Mouse (Mus musculus) megakaryocyte-erythroid progenitor cell, adult 5-6 weeks (primary cell): ENCODE results near the gene Thrsp. TPM values are rescaled to one million over a fixed set of nuclear protein-coding genes. Genes with fewer than 3 reads are reported as not detected.

ENCODE experiments used
- ATAC-seq: replicated peaks from 2 replicates; pipeline ENCODE4 v1.8.0; 2016; ENCODE audit warnings: mild to moderate bottlenecking, inconsistent platforms; ENCODE audit not compliant: severe bottlenecking, poor library complexity, low FRiP score, low TSS enrichment
- total RNA-seq, 2 experiments: library from RNA; stranded (forward) in 1 of 2; stranded (reverse) in 1 of 2; fragments of 200-1000, 215-1000 nt in 1 of 2; fragments of >200 nt in 1 of 2; fragmentation: Nextera tagmentation in 1 of 2; gene quantifications; 2 replicates each; pipeline ENCODE4 v1.2.3; 2014 to 2017

The Thrsp gene
- total RNA-seq, 2 experiments from 2014 or later = not detected

DNA sequence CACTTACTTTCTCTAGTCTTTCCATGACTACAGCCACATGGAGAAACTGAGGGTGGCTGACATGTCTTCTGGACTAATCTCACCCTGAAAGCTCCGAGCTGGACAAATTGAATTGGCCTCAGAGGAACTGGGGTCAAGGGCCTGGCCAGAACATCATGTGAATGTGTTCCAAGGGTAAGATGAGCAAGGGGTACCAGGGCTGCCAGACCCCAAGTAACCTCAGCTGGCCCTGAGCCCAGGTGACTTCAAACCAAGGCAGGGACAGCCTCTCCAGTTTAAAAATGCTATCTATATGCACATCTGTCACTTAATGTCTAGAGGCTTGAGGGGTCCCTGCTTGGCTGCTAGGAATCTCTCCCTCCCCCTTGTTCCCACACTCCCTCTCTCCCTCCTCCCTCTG is 2.9 kb upstream of the Thrsp start:
- no peak for ATAC-seq

DNA sequence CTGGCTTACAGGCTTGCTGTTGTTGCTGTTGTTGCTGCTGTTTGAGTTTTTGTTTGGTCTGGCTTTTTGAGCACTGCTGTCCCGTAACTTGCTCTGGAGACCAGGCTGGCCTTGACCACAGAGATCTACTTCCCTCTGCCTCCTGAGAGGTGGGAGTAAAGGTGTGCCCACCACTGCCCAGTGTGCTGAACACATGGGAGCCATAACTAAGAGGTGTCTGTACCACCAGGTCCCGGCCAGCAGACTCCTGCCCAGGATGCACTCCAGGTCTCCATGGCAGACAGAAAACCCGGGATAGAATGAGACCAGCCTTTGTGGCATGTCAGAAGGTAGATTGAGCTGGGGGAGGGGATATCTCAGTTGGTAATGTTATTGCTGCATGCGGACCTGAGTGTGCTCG is 1.6 kb upstream of the Thrsp start:
- no peak for ATAC-seq

DNA sequence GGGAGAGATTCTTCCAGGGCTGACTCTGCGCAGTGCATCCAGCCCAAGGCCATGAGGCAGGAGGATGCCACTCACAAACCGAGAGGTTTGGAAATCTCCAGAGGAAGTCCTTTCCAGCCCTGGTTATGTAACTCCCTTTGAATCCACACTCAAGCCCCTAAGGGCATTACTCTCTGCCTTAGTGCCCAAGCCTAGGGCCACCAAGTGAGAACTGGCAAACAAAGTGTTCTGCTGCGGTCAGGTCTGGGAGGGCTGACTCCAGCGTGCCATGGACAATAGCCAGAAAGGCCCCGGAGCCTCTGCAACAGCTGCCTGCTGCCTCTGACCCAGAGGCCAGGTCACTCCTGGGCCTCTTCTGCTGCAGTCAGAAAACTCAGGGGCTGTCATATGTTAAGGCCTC is 1.2 kb upstream of the Thrsp start:
- no peak for ATAC-seq

DNA sequence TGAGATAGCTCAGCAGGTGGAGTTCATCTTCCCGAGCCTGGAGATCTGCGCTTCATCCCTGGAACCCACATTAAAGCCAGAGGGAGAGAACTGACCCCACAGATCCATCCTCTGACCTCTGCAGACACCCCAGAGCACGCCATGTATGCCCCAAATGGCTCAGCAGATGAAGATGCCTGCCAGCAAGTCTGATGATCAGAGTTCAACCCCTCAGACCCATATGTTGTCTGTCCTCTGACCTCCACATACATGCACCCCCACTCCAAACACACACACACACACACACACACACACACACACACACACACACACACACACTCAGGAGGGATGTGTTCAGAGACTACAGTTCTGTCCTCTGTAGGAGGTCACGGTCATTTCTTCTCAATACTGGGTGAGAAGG is 1.1 kb downstream of the Thrsp start:
- ATAC-seq = no peak

DNA sequence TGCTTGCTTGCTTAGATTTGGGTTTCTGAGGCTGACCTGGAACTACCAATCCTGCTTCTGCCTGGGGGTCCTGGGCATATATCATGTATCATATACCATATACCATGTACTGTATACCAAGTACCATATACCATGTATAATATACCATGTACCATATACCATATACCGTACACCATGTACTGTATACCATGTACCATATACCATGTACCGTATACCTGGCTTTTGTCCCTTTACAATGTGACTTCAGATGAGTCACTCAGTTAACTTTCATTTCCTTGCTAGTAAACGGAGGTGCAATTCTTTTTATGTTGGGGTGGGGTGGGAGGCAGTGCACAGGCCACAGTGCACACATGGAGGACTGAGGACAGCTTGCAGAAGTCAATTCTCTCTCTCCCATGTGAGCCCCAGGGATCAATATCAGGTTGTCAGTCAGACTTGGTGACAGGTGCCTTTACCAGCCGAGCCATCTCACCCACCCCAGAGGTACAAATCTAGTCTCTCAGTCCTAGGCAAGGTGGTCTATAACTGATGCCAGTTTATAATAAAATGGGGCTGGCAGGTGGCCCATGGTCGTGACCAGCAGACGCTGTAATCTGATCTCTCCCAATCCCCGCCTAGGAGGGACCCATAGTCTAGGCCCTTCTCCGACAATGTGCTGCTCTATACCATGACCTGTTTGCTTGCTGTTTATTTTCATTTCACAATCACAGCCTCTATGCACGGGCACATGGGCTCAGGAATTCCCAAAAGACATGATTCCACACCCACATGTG is 2.4 kb downstream of the Thrsp start:
- ATAC-seq = 0 out of 2 replicates have a peak, but pooled peaks have one; percentile 31

DNA sequence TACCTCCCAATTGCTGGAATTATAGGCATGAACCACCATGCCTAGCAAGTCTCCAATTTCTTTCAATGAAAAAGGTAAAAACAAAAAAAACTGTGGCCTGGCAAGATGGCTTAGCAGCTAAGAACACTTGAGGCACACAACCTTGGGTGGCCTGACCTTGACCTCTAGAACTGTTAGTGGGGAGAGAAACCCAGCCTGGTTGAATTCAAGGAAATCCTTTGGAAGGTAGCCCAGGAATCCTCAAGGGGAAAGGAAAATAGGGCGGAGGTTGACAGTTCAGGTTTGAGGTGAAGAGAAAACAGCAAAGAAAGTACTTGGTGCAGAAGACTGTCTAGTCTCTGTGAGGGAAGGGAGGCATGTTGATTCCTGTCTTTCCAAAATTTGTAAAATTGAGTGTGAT is 3.1 kb downstream of the Thrsp start:
- no peak for ATAC-seq

DNA sequence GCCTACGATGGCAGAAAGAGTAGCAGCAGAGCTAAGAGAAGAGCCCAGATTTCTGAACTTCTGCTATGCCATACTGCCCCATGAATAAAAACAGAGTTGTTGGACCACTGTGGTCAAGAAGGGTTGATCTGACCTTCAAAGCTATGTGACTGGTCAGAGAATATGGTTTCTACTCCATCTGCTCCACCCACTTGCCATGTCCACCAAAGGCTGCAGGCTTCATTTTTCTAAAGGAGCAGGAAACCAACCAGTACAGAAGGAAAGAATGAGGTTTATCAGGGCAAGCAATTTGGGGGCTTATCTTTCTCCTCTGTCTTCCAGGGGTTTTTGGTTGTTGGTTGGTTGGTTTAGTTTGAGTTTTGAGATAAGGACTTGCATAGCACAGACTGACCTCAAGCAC is 3.5 kb downstream of the Thrsp start:
- no peak for ATAC-seq

DNA sequence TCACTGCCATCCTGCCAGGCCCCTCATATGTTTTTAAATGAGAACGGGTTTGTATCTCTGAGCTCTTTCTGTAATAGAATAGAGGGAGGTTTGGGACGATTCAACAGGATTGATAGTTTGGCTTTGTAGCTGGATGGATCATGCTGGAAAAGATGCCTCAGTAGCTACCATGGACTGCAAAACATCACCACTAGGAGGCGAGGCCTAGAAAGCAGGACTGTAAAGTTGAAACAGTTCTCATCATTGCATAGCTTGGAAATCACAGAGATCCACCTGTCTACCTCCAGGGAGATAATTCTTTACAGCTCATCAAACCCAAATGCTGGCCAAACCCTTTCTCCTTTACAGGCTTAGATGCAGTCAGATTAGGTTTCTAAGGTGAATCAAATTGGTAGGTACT is 6.0 kb downstream of the Thrsp start:
- no peak for ATAC-seq

DNA sequence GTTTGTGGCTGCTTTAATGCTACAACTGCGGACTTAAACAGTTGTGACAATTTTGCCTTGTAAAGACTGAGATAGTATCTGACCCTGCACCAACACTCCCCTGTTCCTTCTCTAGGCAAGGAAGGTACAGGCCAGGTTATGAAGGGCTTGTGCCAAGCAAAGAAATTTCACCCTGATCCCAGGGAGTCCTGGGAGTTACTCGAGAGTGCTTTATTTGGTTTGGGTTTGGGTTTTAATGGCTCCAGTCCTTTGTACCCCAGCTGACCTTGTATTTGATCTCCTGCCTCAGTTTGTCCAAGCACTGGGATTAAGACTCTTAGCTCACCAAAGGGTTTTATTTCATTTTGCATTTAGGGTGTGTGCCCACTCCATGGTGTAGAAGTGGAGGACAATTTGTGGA is 6.4 kb downstream of the Thrsp start:
- ATAC-seq = no peak

DNA sequence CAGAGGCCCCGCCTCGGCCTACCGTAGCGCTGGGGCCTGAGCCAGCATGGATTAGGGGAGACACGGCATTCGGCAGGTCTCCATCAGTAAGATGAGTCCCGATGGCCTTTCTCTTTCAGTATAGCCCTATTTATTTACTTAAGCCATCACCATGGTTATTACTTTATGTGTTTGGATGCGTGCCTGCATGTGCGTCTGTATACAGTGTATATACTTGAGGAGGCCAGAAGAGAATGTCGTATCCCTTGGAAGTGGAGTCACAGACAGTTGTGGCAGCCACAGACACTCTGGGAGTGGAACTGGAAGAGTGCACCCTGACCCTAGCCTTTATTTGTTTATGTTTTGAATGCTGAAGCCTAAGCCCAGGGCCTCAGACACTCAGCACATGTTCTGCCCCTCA is 10.4 kb downstream of the Thrsp start:
- no peak for ATAC-seq

DNA sequence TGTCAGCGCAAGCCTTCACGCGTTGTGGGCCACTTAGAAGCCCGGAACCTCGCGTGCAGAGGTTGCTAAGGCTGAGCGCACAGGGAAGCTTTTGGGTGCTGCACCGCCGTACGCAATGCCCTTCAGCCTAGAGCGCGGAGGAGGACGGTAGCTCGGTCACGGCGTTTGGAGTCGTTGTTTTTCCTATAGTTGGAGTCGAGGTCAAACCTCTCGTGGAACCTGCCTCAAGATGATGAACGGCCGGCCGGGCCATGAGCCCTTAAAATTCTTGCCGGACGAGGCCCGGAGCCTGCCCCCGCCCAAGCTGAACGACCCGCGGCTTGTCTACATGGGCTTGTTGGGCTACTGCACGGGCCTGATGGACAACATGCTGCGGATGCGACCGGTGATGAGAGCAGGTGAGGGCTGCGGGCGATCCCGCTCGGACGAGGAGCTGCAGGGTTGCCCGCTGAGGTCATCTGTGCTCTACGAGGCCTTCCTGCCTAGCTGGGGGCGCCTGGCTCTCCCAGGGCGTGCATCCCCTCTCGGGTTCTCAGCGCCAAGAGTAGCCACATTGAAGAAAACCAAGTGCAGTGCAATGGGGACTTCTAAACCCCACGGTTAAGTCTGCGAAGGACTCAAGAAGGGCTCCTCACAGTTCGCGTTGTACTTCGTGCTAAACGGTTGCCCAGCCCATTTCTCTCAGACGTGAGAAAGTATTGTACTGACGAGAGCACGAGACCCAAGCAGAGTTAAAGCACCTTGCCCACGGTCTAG is 17.4 kb downstream of the Thrsp start, which contains the start of gene Ndufc2:
Gene Ndufc2 (plus strand): TSS at position 44 of the 756 bp plus-strand sequence.
- ATAC-seq = peak; percentile 79

DNA sequence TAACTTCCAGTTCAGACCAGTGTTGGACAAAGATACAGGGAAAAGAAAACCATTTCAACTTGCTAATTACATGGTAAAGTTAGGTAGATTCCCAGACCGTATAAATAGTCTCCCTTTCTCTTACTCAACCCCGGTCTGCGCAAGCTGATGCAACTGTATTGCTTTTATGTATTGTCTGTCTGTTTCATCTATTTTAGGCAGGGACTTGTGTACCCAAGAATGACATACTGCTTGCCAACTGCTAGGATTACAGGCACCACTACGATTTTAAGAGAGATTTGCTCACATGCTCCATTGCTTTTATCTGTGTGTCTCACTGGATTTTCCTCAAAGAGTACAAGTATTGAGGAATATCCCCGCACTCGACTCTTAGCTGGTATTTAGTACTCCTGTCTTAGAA is 18.6 kb downstream of the Thrsp start:
- ATAC-seq = no peak

DNA sequence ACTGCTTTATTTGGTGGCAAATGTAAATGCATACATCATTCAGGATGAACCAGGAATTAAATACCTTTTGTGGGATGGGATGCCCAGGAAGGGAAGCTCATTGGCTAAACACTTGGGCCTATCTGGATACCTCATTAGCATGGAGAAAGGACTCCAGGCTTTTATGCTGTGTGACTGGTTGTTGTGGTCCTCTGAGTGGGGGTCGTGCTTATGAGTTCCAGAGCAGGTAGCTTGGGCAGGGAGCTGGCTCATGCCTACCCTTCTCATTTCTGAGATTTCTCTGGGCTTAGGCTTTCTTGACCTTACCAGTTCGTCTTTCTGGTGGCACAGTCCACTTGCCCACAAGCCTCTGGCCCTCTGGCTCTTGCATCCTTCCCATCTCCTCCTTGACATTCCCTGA is 23.2 kb downstream of the Thrsp start:
- ATAC-seq = no peak

DNA sequence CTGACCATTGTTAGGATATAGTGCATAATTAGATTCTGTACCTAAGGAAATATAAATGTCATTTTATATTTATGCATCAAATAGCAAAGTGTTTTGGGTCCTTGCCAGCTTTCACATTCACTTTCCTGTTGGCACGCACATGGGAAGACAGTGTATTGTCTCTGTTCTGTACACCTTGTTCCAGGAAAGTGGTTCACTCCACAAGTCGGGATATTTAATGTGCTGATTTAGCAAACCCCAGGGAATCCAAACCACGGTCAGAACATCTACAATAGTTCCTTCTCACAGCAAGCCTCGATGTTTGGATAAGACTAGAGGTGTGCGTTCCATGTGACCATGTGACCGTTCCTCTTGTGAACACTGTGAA is 25.5 kb downstream of the Thrsp start:
- no peak for ATAC-seq

DNA sequence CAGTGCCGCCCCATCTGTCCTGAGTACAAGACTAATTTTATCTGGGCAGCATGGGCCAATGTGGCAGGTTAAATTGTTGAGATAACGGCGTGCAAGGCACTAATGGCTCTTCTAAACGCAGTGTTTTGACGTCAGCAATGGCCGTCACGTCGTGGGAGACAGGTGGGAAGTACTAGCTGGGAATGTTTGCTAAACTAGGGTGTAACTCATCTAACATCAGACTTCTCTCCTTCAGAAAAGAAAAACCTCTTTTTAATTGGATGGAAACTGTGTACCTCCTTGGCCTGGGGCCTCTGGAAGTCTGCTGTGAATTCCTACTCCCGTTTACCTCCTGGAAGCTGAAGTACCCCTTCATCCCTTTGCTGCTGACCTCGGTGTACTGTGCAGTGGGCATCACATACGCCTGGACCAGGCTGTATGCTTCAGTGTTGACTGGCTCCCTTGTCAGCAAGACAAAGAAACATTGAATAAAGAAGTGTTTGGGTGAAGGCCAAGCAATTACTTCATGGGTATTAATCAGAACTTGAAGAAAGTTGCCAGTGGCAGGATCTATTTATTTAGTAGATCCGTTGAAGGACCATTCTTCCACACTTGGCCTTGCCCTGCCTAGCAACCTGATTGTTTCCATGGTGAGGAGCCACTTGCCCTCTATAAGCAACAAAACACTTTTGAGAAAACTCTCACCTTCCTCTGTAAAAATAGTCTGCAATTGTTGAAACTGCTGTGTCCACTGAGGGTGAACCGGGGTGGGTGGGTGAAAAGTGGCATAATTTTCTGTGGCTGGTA is 26.0 kb downstream of the Thrsp start:
- ATAC-seq = no peak

DNA sequence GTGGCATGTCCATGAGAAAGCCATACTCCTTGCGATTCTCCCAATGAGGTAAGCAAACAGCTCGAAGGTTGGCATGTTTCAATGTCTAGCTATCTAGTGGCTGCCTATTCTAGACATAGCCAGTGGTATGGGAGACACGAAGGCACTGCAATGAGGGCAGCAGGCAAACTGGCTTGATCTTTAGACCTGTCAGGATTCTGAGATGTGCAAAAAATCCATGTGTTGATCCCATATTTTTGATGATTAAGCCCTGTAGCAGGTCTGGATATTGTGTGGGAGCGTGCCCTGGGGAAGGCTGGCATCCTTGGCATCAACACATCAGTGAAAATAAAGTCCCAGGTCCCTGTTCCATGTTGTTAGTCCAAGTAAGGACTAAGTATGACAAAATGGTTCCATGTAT is 29.0 kb downstream of the Thrsp start:
- ATAC-seq = no peak

DNA sequence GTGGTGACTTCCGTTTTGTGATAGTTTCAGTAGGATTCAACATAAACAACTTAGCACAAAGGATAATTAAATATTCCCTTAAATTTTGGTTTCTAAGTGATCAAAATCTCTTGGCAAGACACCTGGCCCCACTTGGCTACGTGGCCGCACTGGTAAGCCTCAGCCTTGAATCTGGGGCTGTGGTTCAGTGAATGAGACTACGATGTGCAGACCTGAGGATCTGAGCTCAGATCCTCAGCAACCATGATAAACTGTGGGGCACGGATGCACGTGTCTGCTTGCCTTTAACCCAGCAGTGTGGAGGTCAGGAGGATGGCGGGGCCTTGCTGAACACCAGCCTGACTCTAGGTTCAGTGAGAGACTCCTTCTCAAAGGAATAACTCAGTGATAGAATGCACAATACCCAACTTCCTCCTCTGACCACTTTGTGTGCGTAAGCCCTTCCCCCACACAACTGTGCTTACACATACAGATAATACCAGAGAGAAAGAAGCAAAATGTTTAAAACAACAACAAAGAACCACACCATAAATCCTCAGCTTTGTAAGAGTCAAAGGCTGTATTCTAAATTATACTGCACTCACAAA is 29.9 kb downstream of the Thrsp start:
- ATAC-seq = no peak

DNA sequence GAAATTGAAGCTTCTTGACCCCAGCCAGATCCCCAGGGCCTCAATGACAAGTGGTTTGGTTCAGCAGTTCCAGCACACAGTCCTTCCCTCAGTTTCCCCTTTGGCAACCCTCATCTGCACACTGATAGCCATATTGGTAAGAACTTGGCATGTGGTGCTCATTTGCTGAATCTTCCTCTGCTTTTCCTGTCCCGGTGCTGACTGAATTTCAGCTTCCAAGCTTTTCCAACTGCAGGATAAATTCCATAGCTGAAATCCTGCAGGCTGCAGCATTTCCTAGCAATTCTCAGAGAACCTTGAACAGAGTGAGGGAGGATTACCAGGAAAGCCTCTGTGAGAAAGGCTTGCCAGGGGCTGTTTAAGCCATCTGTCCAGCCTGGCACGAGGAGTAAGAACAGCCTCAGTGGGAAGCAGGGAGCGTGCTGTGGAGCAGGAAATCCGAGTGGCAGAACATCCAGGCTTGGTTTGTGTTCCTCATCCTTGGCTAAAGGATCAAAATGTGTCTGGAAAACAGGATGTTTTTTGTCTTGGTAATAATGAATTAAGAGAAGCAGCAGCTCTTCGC is 30.6 kb downstream of the Thrsp start:
- ATAC-seq = no peak

DNA sequence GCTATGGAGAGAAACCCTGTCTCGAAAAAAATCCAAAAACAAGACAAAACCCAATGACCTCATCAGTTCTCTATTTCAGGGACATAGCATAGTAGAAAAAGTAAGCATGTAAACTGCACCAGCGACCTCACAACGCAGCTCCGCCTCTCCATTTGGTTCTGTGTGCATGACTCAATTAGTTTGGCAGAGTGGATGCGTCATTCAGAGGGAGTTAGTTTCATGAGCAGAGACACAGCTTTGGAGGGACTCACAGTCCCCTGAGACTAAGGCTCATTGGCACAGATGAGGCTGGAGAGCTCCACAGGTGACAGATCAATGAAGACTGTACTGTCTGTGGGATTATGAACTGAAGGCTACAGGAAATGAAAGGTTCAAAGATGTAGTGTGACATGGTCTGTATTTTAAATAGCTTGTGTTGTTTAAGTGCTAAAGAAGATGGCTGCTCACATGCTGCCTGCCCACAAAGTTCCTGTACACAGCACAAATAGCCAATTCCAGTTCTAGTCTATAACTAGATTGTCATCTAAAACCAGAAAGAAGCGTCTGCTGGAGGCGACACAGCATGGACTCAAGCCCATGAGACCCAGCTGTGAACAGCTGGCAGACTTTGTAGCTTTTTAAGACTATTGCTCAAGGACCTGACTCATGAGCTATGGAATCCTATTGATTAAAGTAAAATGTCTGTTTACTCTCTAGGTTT is 31.3 kb downstream of the Thrsp start:
- no peak for ATAC-seq
